Mouse (Mus musculus) olfactory bulb, adult 2 months (tissue): Measurements from ENCODE around the gene Mrpl24.

ENCODE experiments used
- CTCF ChIP-seq: fragments of 200-500 bp; IDR thresholded peaks from 2 replicates; pipeline ENCODE4 v1.5.1; 2012; ENCODE audit warnings: low read depth, mild to moderate bottlenecking, low read length, moderate library complexity; ENCODE audit not compliant: insufficient read depth
- POLR2A ChIP-seq: fragments of 200-500 bp; IDR thresholded peaks from 2 replicates; pipeline ENCODE4 v1.6.1; 2012; ENCODE audit warnings: mild to moderate bottlenecking, low read depth, low read length, moderate library complexity; ENCODE audit not compliant: insufficient read depth

DNA sequence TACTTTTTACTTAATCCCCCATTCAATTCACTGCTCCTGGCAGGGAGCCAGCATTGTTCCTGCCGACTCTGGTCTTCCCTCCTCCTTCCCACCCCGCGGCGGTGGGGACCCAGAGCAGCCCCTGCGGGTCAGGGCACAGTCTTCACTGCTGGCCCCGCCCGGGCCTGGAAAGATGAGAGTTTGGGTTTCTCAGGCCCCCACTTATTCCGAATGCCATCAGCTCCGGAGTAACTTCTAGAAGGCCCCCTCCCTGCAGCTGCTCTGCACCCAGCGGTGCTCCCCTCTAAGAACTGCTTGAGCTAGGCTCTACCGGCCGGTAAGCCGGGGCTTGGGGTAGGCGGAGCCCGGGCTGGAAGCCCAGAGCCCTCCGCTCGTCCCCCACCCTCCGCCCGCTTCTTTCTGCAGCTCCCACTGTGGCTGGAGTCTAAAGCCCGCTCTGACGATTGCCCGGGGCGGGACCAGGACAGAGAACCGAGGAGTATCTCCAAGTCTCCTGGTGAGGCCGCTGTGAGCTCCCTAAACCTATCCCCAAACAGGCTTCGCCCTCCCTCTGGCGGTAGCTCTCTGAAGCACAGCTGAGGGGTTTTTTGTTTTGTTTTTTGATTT, 41.4 kb downstream of the Mrpl24 start:
- TF ChIP-seq CTCF = peak; percentile 84
- TF ChIP-seq POLR2A = no peak
